Mouse (Mus musculus) liver, postnatal 0 days (tissue): Measurements from ENCODE around the gene Cdk5rap1. TPM values are rescaled to one million over a fixed set of nuclear protein-coding genes. Genes with fewer than 3 reads are reported as not detected.
A peak's percentile ranks its signal among the peaks of the same experiment; 100 is the strongest.

Experiments
- ATAC-seq: fragments of 200-750 bp; cut with Nextera tagmentation; 2 replicates; pipeline ENCODE4 v1.8.0; 2017; ENCODE audit warnings: mild to moderate bottlenecking, moderate library complexity
- DNase-seq: peaks from one replicate; pipeline ENCODE4 v3.0.0-alpha.2; 2016
- H3K27ac ChIP-seq: fragments of 300-500 bp; sonication (generic); 2 replicates; pipeline ENCODE4 v1.5.1; 2014; ENCODE audit warnings: antibody characterized with exemption, moderate library complexity, mild to moderate bottlenecking, low read depth
- H3K27me3 ChIP-seq: fragments of 300-500 bp; sonication (generic); 2 replicates; pipeline ENCODE4 v1.6.1; 2014; ENCODE audit warnings: low read length, control low read depth, mixed read lengths; ENCODE audit not compliant: insufficient read depth
- H3K36me3 ChIP-seq: fragments of 300-500 bp; sonication (generic); replicated peaks from 2 replicates; pipeline ENCODE4 v1.6.1; 2014; ENCODE audit warnings: mild to moderate bottlenecking, control low read depth, low read length, moderate library complexity, mixed read lengths; ENCODE audit not compliant: insufficient read depth
- H3K4me1 ChIP-seq: fragments of 300-500 bp; sonication (generic); 2 replicates; pipeline ENCODE4 v1.6.1; 2014; ENCODE audit warnings: antibody characterized with exemption, mild to moderate bottlenecking, control low read depth; ENCODE audit not compliant: insufficient read depth
- H3K4me2 ChIP-seq: fragments of 300-500 bp; sonication (generic); 2 replicates; pipeline ENCODE4 v1.6.1; 2014; ENCODE audit warnings: low read depth, mild to moderate bottlenecking, low read length, moderate library complexity, mixed read lengths
- H3K4me3 ChIP-seq: fragments of 300-500 bp; sonication (generic); 2 replicates; pipeline ENCODE4 v1.5.1; 2014; ENCODE audit warnings: low read depth, low read length
- H3K9ac ChIP-seq: fragments of 300-500 bp; sonication (generic); replicated peaks from 2 replicates; pipeline ENCODE4 v1.6.1; 2014; ENCODE audit warnings: mild to moderate bottlenecking, moderate library complexity
- H3K9me3 ChIP-seq: fragments of 300-500 bp; sonication (generic); 2 replicates; pipeline ENCODE4 v1.6.1; 2016; ENCODE audit warnings: mild to moderate bottlenecking, control low read depth, low read length, mixed read lengths
- CTCF ChIP-seq: sonication (generic); IDR thresholded peaks from 2 replicates; pipeline ENCODE4 v1.5.1; 2016; ENCODE audit warnings: antibody characterized with exemption, low read depth
- EP300 ChIP-seq: IDR thresholded peaks from 2 replicates; pipeline ENCODE4 v1.6.1; 2016; ENCODE audit warnings: antibody characterized with exemption, low read depth, mild to moderate bottlenecking
- WGBS: fragments of 180-500 bp; shearing (Covaris S2); extraction: QIAGEN DNeasy Blood & Tissue Kit; methylation state at CpG from one replicate; pipeline ENCODE4 v1.1.7; 2014; ENCODE audit not compliant: insufficient replicate concordance; 5-methylcytosine and 5-hydroxymethylcytosine counted together
- polyA plus RNA-seq: library from polyadenylated mRNA; unstranded; fragments of >200 nt; fragmentation: Nextera tagmentation; extraction: Ambion mirVana; gene quantifications from 2 replicates; pipeline ENCODE4 v1.2.1, GENCODE M21; 2015

Cdk5rap1 gene
- 5.1 and 23.7 TPM in 2 replicates for polyA plus RNA-seq

GRCm38 (mm10) chr2:154372842-154373500, at the start of gene Cdk5rap1:
TSS of gene Cdk5rap1 (minus strand) at chr2:154373010.
- peak within 1 kb of the TSS; percentile 91 for H3K4me2 ChIP-seq
- 17% methylated on average over 9 of the region's 9 CpGs for WGBS
- H3K27me3 ChIP-seq = no peaks in the 10 kb centered on the region
- no peak for TF ChIP-seq CTCF
- no peak for TF ChIP-seq EP300
- no peaks in the 10 kb centered on the region for H3K9me3 ChIP-seq
- DNase-seq (no peak), ATAC-seq (peak; percentile 20)
- peak within 1 kb of the TSS; percentile 98 for H3K4me3 ChIP-seq
- H3K9ac ChIP-seq = peak within 1 kb of the TSS; percentile 100
- peaks cover 6% of the 10 kb centered on the region for H3K4me1 ChIP-seq
- peak within 1 kb of the TSS; percentile 98 for H3K27ac ChIP-seq
- peaks cover 5% of the 10 kb centered on the region; the same call in 1 of the 2 replicates for H3K36me3 ChIP-seq

- no peak overlapping the region for H3K9ac ChIP-seq
- TF ChIP-seq CTCF (no peak), EP300 (no peak)
- no peaks in the 10 kb centered on the region for H3K9me3 ChIP-seq
- H3K4me2 ChIP-seq = no peak overlapping the region
- WGBS = 70% methylated on average over 5 of the region's 5 CpGs
- ATAC-seq (no peak), DNase-seq (no peak)
- peaks cover 2% of the 10 kb centered on the region; the same call in 1 of the 2 replicates for H3K4me1 ChIP-seq
- H3K4me3 ChIP-seq = no peak overlapping the region
- 0 out of 2 replicates have a peak, but pooled peaks cover 3% of the 10 kb centered on the region for H3K27me3 ChIP-seq
- no peak overlapping the region for H3K27ac ChIP-seq
- H3K36me3 ChIP-seq = no peaks in the 10 kb centered on the region
These were observed 49.4 kb upstream of the Cdk5rap1 start for GRCm38 (mm10) chr2:154422181-154422580.

GRCm38 (mm10) chr2:154420942-154421731, 48.3 kb upstream of the Cdk5rap1 start:
- no peaks in the 10 kb centered on the region for H3K9me3 ChIP-seq
- H3K4me2 ChIP-seq = no peak overlapping the region
- H3K4me1 ChIP-seq = no peaks in the 10 kb centered on the region
- TF ChIP-seq EP300 (no peak), CTCF (no peak)
- H3K27me3 ChIP-seq = 0 out of 2 replicates have a peak, but pooled peaks cover 2% of the 10 kb centered on the region
- no peak for ATAC-seq
- no peak overlapping the region for H3K9ac ChIP-seq
- 68% methylated on average over 7 of the region's 7 CpGs for WGBS
- no peak overlapping the region for H3K4me3 ChIP-seq
- no peak for DNase-seq
- no peak overlapping the region for H3K27ac ChIP-seq
- no peaks in the 10 kb centered on the region for H3K36me3 ChIP-seq

GRCm38 (mm10) chr2:154419631-154420515, 47.1 kb upstream of the Cdk5rap1 start:
- Histone ChIP-seq H3K27ac (no peak overlapping the region), H3K36me3 (no peaks in the 10 kb centered on the region), H3K9me3 (no peaks in the 10 kb centered on the region), H3K4me1 (no peaks in the 10 kb centered on the region), H3K4me2 (no peak overlapping the region), H3K27me3 (no peaks in the 10 kb centered on the region), H3K4me3 (no peak overlapping the region), H3K9ac (no peak overlapping the region)
- DNase-seq (no peak), ATAC-seq (no peak)
- 84% methylated on average over 9 of the region's 9 CpGs for WGBS
- TF ChIP-seq EP300 = no peak
- TF ChIP-seq CTCF = no peak

GRCm38 (mm10) chr2:154418001-154418400, 45.2 kb upstream of the Cdk5rap1 start:
- WGBS = 66% methylated on average over 7 of the region's 7 CpGs
- H3K4me3 ChIP-seq = no peak overlapping the region
- ATAC-seq = no peak
- no peaks in the 10 kb centered on the region for H3K9me3 ChIP-seq
- no peak overlapping the region for H3K9ac ChIP-seq
- no peak overlapping the region for H3K27ac ChIP-seq
- H3K36me3 ChIP-seq = no peaks in the 10 kb centered on the region
- H3K4me1 ChIP-seq = no peaks in the 10 kb centered on the region
- H3K27me3 ChIP-seq = no peaks in the 10 kb centered on the region
- no peak overlapping the region for H3K4me2 ChIP-seq
- no peak for DNase-seq
- no peak for TF ChIP-seq CTCF
- TF ChIP-seq EP300 = no peak
